Mouse (Mus musculus): Measurements from ENCODE around the gene Lrrc4b. TPM values are rescaled to one million over a fixed set of nuclear protein-coding genes. Genes with fewer than 3 reads are reported as not detected.

Gene Lrrc4b
- total RNA-seq (2021), result 10 to 100 TPM; 27.9 to 32.7 TPM

GRCm38 (mm10) chr7:44428968-44429521 lies at the start of gene Lrrc4b:
Gene Lrrc4b, plus strand, starts transcription at chr7:44429018.
- intact Hi-C loops (cut with DNase I), result no loop called here
- DNase-seq (ENCODE audit: low spot score), result no peak

GRCm38 (mm10) chr7:44382541-44382940 lies 46.3 kb upstream of the Lrrc4b start:
- intact Hi-C loops (cut with DNase I), result no loop called here
- no peak for DNase-seq (ENCODE audit: low spot score)

GRCm38 (mm10) chr7:44383980-44384715 lies 44.7 kb upstream of the Lrrc4b start, which contains the start of gene Syt3:
Gene Syt3, plus strand, starts transcription at chr7:44384102.
- intact Hi-C loops (cut with DNase I), result no loop called here
- no peak for DNase-seq (ENCODE audit: low spot score)

GRCm38 (mm10) chr7:44384716-44385059 lies 44.1 kb upstream of the Lrrc4b start:
- intact Hi-C loops (cut with DNase I), result no loop called here
- DNase-seq (ENCODE audit: low spot score), result no peak

- intact Hi-C loops (cut with DNase I), result no loop called here
- no peak for DNase-seq (ENCODE audit: low spot score)
These were observed 43.1 kb upstream of the Lrrc4b start, which contains the start of gene 1700008O03Rik for GRCm38 (mm10) chr7:44385720-44386119. Gene 1700008O03Rik, minus strand, starts transcription at chr7:44385820.

- intact Hi-C loops (cut with DNase I), result no loop called here
- DNase-seq (ENCODE audit: low spot score), result no peak
These were observed 37.0 kb upstream of the Lrrc4b start for GRCm38 (mm10) chr7:44391831-44392230.

GRCm38 (mm10) chr7:44392341-44392740 lies 36.5 kb upstream of the Lrrc4b start:
- intact Hi-C loops (cut with DNase I), result no loop called here
- no peak for DNase-seq (ENCODE audit: low spot score)

GRCm38 (mm10) chr7:44393284-44393683 lies 35.5 kb upstream of the Lrrc4b start:
- DNase-seq (ENCODE audit: low spot score), result no peak
- intact Hi-C loops (cut with DNase I), result no loop called here

GRCm38 (mm10) chr7:44398570-44398969 lies 30.2 kb upstream of the Lrrc4b start:
- intact Hi-C loops (cut with DNase I), result no loop called here
- DNase-seq (ENCODE audit: low spot score), result no peak

- intact Hi-C loops (cut with DNase I), result loop anchor here (5.0 kb wide), 1 partner anchor 86 kb away; no protein-coding TSS in a partner anchor
- no peak for DNase-seq (ENCODE audit: low spot score)
These were observed 27.1 kb upstream of the Lrrc4b start for GRCm38 (mm10) chr7:44401673-44402072.

GRCm38 (mm10) chr7:44405346-44406014 lies 23.3 kb upstream of the Lrrc4b start:
- DNase-seq (ENCODE audit: low spot score), result peak; percentile 67
- intact Hi-C loops (cut with DNase I), result no loop called here

GRCm38 (mm10) chr7:44406015-44406355 lies 22.8 kb upstream of the Lrrc4b start:
- intact Hi-C loops (cut with DNase I), result no loop called here
- DNase-seq (ENCODE audit: low spot score), result no peak

GRCm38 (mm10) chr7:44411144-44411543 lies 17.7 kb upstream of the Lrrc4b start:
- DNase-seq (ENCODE audit: low spot score), result no peak
- intact Hi-C loops (cut with DNase I), result no loop called here

- intact Hi-C loops (cut with DNase I), result no loop called here
These were observed 15.5 kb upstream of the Lrrc4b start for GRCm38 (mm10) chr7:44413307-44413706.

GRCm38 (mm10) chr7:44427666-44428065 lies 1.2 kb upstream of the Lrrc4b start:
- intact Hi-C loops (cut with DNase I), result no loop called here
- DNase-seq (ENCODE audit: low spot score), result no peak

More at GRCm38 (mm10) chr7:44413307-44413706, 15.5 kb upstream of the Lrrc4b start:
- DNase-seq (ENCODE audit: low spot score), result no peak

- intact Hi-C loops (cut with DNase I), result no loop called here
- no peak for DNase-seq (ENCODE audit: low spot score)
These were observed 457 bp upstream of the Lrrc4b start for GRCm38 (mm10) chr7:44428171-44428950.

GRCm38 (mm10) chr7:44429534-44430488 lies 993 bp downstream of the Lrrc4b start:
- no peak for DNase-seq (ENCODE audit: low spot score)
- intact Hi-C loops (cut with DNase I), result no loop called here

GRCm38 (mm10) chr7:44432550-44432949 lies 3.7 kb downstream of the Lrrc4b start:
- intact Hi-C loops (cut with DNase I), result no loop called here
- no peak for DNase-seq (ENCODE audit: low spot score)

- no peak for DNase-seq (ENCODE audit: low spot score)
- intact Hi-C loops (cut with DNase I), result no loop called here
These were observed 4.6 kb downstream of the Lrrc4b start for GRCm38 (mm10) chr7:44433371-44433770.

All from heart, postnatal 25 days (tissue).